ENCODE assay signal across 9 mouse cellular contexts in the genomic region with DNA sequence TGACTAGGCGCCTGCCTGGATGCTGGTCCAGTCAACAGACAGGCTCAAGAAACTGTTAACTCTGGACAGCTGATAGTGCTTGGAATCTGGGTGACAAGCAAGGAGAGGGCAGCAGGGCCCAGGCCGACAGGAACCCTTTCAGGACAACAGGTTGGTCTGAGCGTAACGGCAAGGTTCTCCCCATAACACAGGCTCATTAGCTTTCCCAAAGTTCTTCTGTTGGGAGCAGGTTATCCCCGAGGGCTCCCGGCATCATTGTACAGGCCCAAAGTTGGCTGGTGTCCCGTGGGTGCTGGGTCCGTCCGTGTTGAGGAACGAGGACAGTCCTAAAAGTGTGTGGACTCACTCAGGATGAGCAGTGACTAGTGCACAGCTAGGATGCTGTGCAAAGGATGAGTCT. TPM values are rescaled to one million over a fixed set of nuclear protein-coding genes. Genes with fewer than 3 reads are reported as not detected.
DNase-seq lines count a peak whose midpoint lies in the region; ATAC-seq and TF ChIP-seq lines count a peak whose summit lies in the region.
"Had no signal": no experiment of that assay in that cellular context is flagged by ENCODE, and none has a peak within 500 bp of the region (broad histone marks: within the 10 kb centered on the region; RNA-seq: fewer than 3 reads in every experiment).

No protein-coding gene starts in this region.

- H3K4me2 ChIP-seq in heart, embryonic 15.5 days = peak overlapping the region; percentile 81
- peak overlapping the region; percentile 66; the same call in 1 of the 2 replicates for H3K4me2 ChIP-seq in hindbrain, postnatal 0 days (ENCODE audit: low read depth, low read length)
- H3K4me2 ChIP-seq in midbrain, embryonic 15.5 days = peak overlapping the region; percentile 68

- H3K9ac ChIP-seq in heart, embryonic 15.5 days = peak overlapping the region; percentile 67
- H3K9ac ChIP-seq in hindbrain, postnatal 0 days (replicated peaks; ENCODE audit: low read length) = no peak overlapping the region
- no peak overlapping the region for H3K9ac ChIP-seq in midbrain, embryonic 15.5 days

- intact Hi-C loops in left cerebral cortex, postnatal 36 days (cut with DNase I) = no loop called here

- H3K36me3 ChIP-seq in heart, embryonic 15.5 days = no peaks in the 10 kb centered on the region
- peaks cover 25% of the 10 kb centered on the region for H3K36me3 ChIP-seq in embryonic facial prominence, embryonic 10.5 days (replicated peaks)
- no peaks in the 10 kb centered on the region for H3K36me3 ChIP-seq in hindbrain, postnatal 0 days (ENCODE audit: insufficient read depth, low read length)
- H3K36me3 ChIP-seq in midbrain, embryonic 15.5 days (replicated peaks) = no peaks in the 10 kb centered on the region

- WGBS in heart, embryonic 15.5 days = 18% methylated on average over 10 of the region's 10 CpGs
- 9% methylated on average over 10 of the region's 10 CpGs for WGBS in embryonic facial prominence, embryonic 10.5 days
- WGBS in hindbrain, postnatal 0 days = 22% methylated on average over 10 of the region's 10 CpGs
- WGBS in midbrain, embryonic 15.5 days = 15% methylated on average over 10 of the region's 10 CpGs

- peak overlapping the region; percentile 92 for H3K27ac ChIP-seq in heart, embryonic 15.5 days
- peak overlapping the region; percentile 91 for H3K27ac ChIP-seq in embryonic facial prominence, embryonic 10.5 days (replicated peaks)
- H3K27ac ChIP-seq in hindbrain, postnatal 0 days = no peak overlapping the region
- no peak overlapping the region for H3K27ac ChIP-seq in midbrain, embryonic 15.5 days

- no peak for TF ChIP-seq CTCF in hindbrain, postnatal 0 days (IDR thresholded peaks at IDR 0.05; ENCODE audit: low read depth)

- H3K9me3 ChIP-seq in heart, embryonic 15.5 days (replicated peaks) = no peaks in the 10 kb centered on the region
- no peaks in the 10 kb centered on the region for H3K9me3 ChIP-seq in embryonic facial prominence, embryonic 10.5 days
- H3K9me3 ChIP-seq in hindbrain, postnatal 0 days (ENCODE audit: low read length) = no peaks in the 10 kb centered on the region
- no peaks in the 10 kb centered on the region for H3K9me3 ChIP-seq in midbrain, embryonic 15.5 days

- peaks cover 59% of the 10 kb centered on the region for H3K4me1 ChIP-seq in heart, embryonic 15.5 days (replicated peaks)
- H3K4me1 ChIP-seq in embryonic facial prominence, embryonic 10.5 days = peaks cover 57% of the 10 kb centered on the region
- H3K4me1 ChIP-seq in hindbrain, postnatal 0 days (ENCODE audit: insufficient read depth, low read length) = peaks cover 10% of the 10 kb centered on the region; the same call in 1 of the 2 replicates
- peaks cover 21% of the 10 kb centered on the region for H3K4me1 ChIP-seq in midbrain, embryonic 15.5 days

- peak overlapping the region; percentile 64 for H3K4me3 ChIP-seq in heart, embryonic 15.5 days
- peak overlapping the region; percentile 79 for H3K4me3 ChIP-seq in embryonic facial prominence, embryonic 10.5 days
- peak overlapping the region; percentile 31; the same call in 1 of the 2 replicates for H3K4me3 ChIP-seq in hindbrain, postnatal 0 days (ENCODE audit: low read length)
- peak overlapping the region; percentile 38; the same call in 1 of the 2 replicates for H3K4me3 ChIP-seq in midbrain, embryonic 15.5 days

- H3K27me3 ChIP-seq in heart, embryonic 15.5 days = no peaks in the 10 kb centered on the region
- peaks cover 19% of the 10 kb centered on the region; the same call in 1 of the 2 replicates for H3K27me3 ChIP-seq in embryonic facial prominence, embryonic 10.5 days (replicated peaks; ENCODE audit: low read depth, poor library complexity, severe bottlenecking)
- H3K27me3 ChIP-seq in hindbrain, postnatal 0 days (ENCODE audit: insufficient read depth, low read length) = peaks cover 23% of the 10 kb centered on the region
- peaks cover 31% of the 10 kb centered on the region for H3K27me3 ChIP-seq in midbrain, embryonic 15.5 days (replicated peaks)

- no peak for ATAC-seq in heart, embryonic 15.5 days (replicated peaks; ENCODE audit: insufficient number of reproducible peaks, insufficient read depth, low FRiP score, low read depth)
- ATAC-seq in hindbrain, postnatal 0 days = no peak
- ATAC-seq in midbrain, embryonic 15.5 days (replicated peaks) = no peak
- ATAC-seq in granulocyte monocyte progenitor cell, adult 5-6 weeks (replicated peaks; ENCODE audit: poor library complexity, severe bottlenecking) = no peak

- DNase-seq in heart, postnatal 4 days = no peak
- peak; percentile 43 for DNase-seq in embryonic facial prominence, embryonic 10.5 days (ENCODE audit: low spot score)
- no peak for DNase-seq in hindbrain, postnatal 0 days (ENCODE audit: low spot score)
- no peak for DNase-seq in left cerebral cortex, postnatal 36 days (ENCODE audit: low spot score in 2 of 2)
- no peak for DNase-seq in B cell, adult 2 months
- DNase-seq: lung, adult 2 months had no signal

RNA-seq across cellular contexts. Expression of a gene that starts 1.6 kb away (rescaled TPM):
- 158 and 159 TPM in 2 replicates for polyA plus RNA-seq in heart, embryonic 15.5 days (2015; fragmentation: Nextera tagmentation; extraction: Ambion mirVana)
- total RNA-seq in heart, postnatal 4 days (2021) = 10 to 100 TPM; 13.3 to 22.8 TPM
- polyA plus RNA-seq in embryonic facial prominence, embryonic 10.5 days (2016; fragmentation: Nextera tagmentation; extraction: Ambion mirVana) = 131 and 182 TPM in 2 replicates
- 22.9 and 24.9 TPM in 2 replicates for total RNA-seq in hindbrain, postnatal 0 days (2014; rRNA removed)
- 6.4 and 7.8 TPM in 2 replicates for polyA plus RNA-seq in hindbrain, postnatal 0 days (2015; fragmentation: Nextera tagmentation; extraction: Ambion mirVana)
- polyA plus RNA-seq in midbrain, embryonic 15.5 days (2015; fragmentation: Nextera tagmentation; extraction: Ambion mirVana) = 8.4 and 10.4 TPM in 2 replicates
- total RNA-seq in left cerebral cortex, postnatal 36 days (2021) = 1 to 10 TPM; 3.5 to 5.5 TPM
- 5.0 and 11.3 TPM in 2 replicates for total RNA-seq in granulocyte monocyte progenitor cell, adult 5-6 weeks (2014; fragmentation: Nextera tagmentation)
- total RNA-seq in granulocyte monocyte progenitor cell, adult 5-6 weeks (2017) = 4.1 and 4.7 TPM in 2 replicates

RNA-seq across cellular contexts. Expression of a gene that starts 17.2 kb away (rescaled TPM):
- polyA plus RNA-seq in heart, embryonic 15.5 days (2015; fragmentation: Nextera tagmentation; extraction: Ambion mirVana) = 3.5 and 4.5 TPM in 2 replicates
- 1 to 10 TPM; 2.1 to 2.4 TPM for total RNA-seq in heart, postnatal 4 days (2021)
- polyA plus RNA-seq in embryonic facial prominence, embryonic 10.5 days (2016; fragmentation: Nextera tagmentation; extraction: Ambion mirVana) = 6.5 and 6.8 TPM in 2 replicates
- total RNA-seq in hindbrain, postnatal 0 days (2014; rRNA removed) = 4.2 and 7.1 TPM in 2 replicates
- polyA plus RNA-seq in hindbrain, postnatal 0 days (2015; fragmentation: Nextera tagmentation; extraction: Ambion mirVana) = 4.8 and 5.6 TPM in 2 replicates
- 7.4 and 8.2 TPM in 2 replicates for polyA plus RNA-seq in midbrain, embryonic 15.5 days (2015; fragmentation: Nextera tagmentation; extraction: Ambion mirVana)
- 10 to 100 TPM in 1 of 2 experiments, 1 to 10 TPM in 1; 6.2 to 10.7 TPM for total RNA-seq in left cerebral cortex, postnatal 36 days (2021)
- 4.6 and 5.2 TPM in 2 replicates for total RNA-seq in granulocyte monocyte progenitor cell, adult 5-6 weeks (2014; fragmentation: Nextera tagmentation)
- 5.6 and 6.9 TPM in 2 replicates for total RNA-seq in granulocyte monocyte progenitor cell, adult 5-6 weeks (2017)

RNA-seq across cellular contexts. Expression of a gene that starts 41.3 kb away (rescaled TPM):
- polyA plus RNA-seq in heart, embryonic 15.5 days (2015; fragmentation: Nextera tagmentation; extraction: Ambion mirVana) = 59.5 and 79.0 TPM in 2 replicates
- 10 to 100 TPM; 84.4 to 91.9 TPM for total RNA-seq in heart, postnatal 4 days (2021)
- polyA plus RNA-seq in embryonic facial prominence, embryonic 10.5 days (2016; fragmentation: Nextera tagmentation; extraction: Ambion mirVana) = 129 and 133 TPM in 2 replicates
- 95.2 and 100 TPM in 2 replicates for total RNA-seq in hindbrain, postnatal 0 days (2014; rRNA removed)
- polyA plus RNA-seq in hindbrain, postnatal 0 days (2015; fragmentation: Nextera tagmentation; extraction: Ambion mirVana) = 97.7 and 102 TPM in 2 replicates
- 173 and 176 TPM in 2 replicates for polyA plus RNA-seq in midbrain, embryonic 15.5 days (2015; fragmentation: Nextera tagmentation; extraction: Ambion mirVana)
- total RNA-seq in left cerebral cortex, postnatal 36 days (2021) = 100 to 1,000 TPM; 113 to 115 TPM
- 53.7 and 63.6 TPM in 2 replicates for total RNA-seq in granulocyte monocyte progenitor cell, adult 5-6 weeks (2014; fragmentation: Nextera tagmentation)
- 68.2 and 70.6 TPM in 2 replicates for total RNA-seq in granulocyte monocyte progenitor cell, adult 5-6 weeks (2017)

Comparison
In these comparisons a context has a peak if more than half of its experiments do, and no peak if none do; other contexts are left out.
1. H3K27ac ChIP-seq: peak in heart, embryonic 15.5 days (single experiment) and embryonic facial prominence, embryonic 10.5 days (single experiment); none in hindbrain, postnatal 0 days (single experiment) and midbrain, embryonic 15.5 days (single experiment).
2. Peak in every context shown above with its lines, with median percentiles within 50 percentile points of each other: H3K4me2 ChIP-seq and H3K4me3 ChIP-seq.